Mouse (Mus musculus): Measurements from ENCODE around the gene Ube2g1.
A peak's percentile ranks its signal among the peaks of the same experiment; 100 is the strongest.

Ube2g1 gene

GRCm38 (mm10) chr11:72606694-72607407 lies at the start of gene Ube2g1:
Gene Ube2g1, plus strand, starts transcription at chr11:72607283.
- DNase-seq (ENCODE audit: inconsistent ontology term): peak; percentile 99

- peak; percentile 7 for DNase-seq (ENCODE audit: inconsistent ontology term)
Observed at GRCm38 (mm10) chr11:72558155-72558554, 48.9 kb upstream of the Ube2g1 start.

- DNase-seq (ENCODE audit: inconsistent ontology term): no peak
Observed at GRCm38 (mm10) chr11:72560661-72561060, 46.4 kb upstream of the Ube2g1 start.

GRCm38 (mm10) chr11:72564232-72564807 lies 42.8 kb upstream of the Ube2g1 start:
- DNase-seq (ENCODE audit: inconsistent ontology term): peak; percentile 54

GRCm38 (mm10) chr11:72566304-72566703 lies 40.8 kb upstream of the Ube2g1 start:
- no peak for DNase-seq (ENCODE audit: inconsistent ontology term)

- no peak for DNase-seq (ENCODE audit: inconsistent ontology term)
Observed at GRCm38 (mm10) chr11:72566816-72567338, 40.2 kb upstream of the Ube2g1 start.

- DNase-seq (ENCODE audit: inconsistent ontology term): no peak
Observed at GRCm38 (mm10) chr11:72569051-72569450, 38.0 kb upstream of the Ube2g1 start.

GRCm38 (mm10) chr11:72569671-72570318 lies 37.3 kb upstream of the Ube2g1 start:
- DNase-seq (ENCODE audit: inconsistent ontology term): no peak

GRCm38 (mm10) chr11:72570319-72570979 lies 36.6 kb upstream of the Ube2g1 start:
- peak; percentile 68 for DNase-seq (ENCODE audit: inconsistent ontology term)

GRCm38 (mm10) chr11:72573819-72574218 lies 33.3 kb upstream of the Ube2g1 start:
- DNase-seq (ENCODE audit: inconsistent ontology term): no peak

GRCm38 (mm10) chr11:72576111-72576465 lies 31.0 kb upstream of the Ube2g1 start:
- DNase-seq (ENCODE audit: inconsistent ontology term): peak; percentile 9

GRCm38 (mm10) chr11:72576466-72577351 lies 30.4 kb upstream of the Ube2g1 start:
- peak; percentile 35 for DNase-seq (ENCODE audit: inconsistent ontology term)

- no peak for DNase-seq (ENCODE audit: inconsistent ontology term)
Observed at GRCm38 (mm10) chr11:72578471-72578870, 28.6 kb upstream of the Ube2g1 start.

- DNase-seq (ENCODE audit: inconsistent ontology term): no peak
Observed at GRCm38 (mm10) chr11:72581609-72582447, 25.3 kb upstream of the Ube2g1 start.

- no peak for DNase-seq (ENCODE audit: inconsistent ontology term)
Observed at GRCm38 (mm10) chr11:72582448-72582705, 24.7 kb upstream of the Ube2g1 start.

- DNase-seq (ENCODE audit: inconsistent ontology term): no peak
Observed at GRCm38 (mm10) chr11:72583092-72583491, 24.0 kb upstream of the Ube2g1 start.

- no peak for DNase-seq (ENCODE audit: inconsistent ontology term)
Observed at GRCm38 (mm10) chr11:72586570-72586969, 20.5 kb upstream of the Ube2g1 start.

- DNase-seq (ENCODE audit: inconsistent ontology term): peak; percentile 16
Observed at GRCm38 (mm10) chr11:72587537-72588233, 19.4 kb upstream of the Ube2g1 start.

- peak; percentile 6 for DNase-seq (ENCODE audit: inconsistent ontology term)
Observed at GRCm38 (mm10) chr11:72595010-72595737, 11.9 kb upstream of the Ube2g1 start.

Data from Muller cell, postnatal 12 days (primary cell).